ENCODE assay signal across 9 mouse cellular contexts in the genomic region with DNA sequence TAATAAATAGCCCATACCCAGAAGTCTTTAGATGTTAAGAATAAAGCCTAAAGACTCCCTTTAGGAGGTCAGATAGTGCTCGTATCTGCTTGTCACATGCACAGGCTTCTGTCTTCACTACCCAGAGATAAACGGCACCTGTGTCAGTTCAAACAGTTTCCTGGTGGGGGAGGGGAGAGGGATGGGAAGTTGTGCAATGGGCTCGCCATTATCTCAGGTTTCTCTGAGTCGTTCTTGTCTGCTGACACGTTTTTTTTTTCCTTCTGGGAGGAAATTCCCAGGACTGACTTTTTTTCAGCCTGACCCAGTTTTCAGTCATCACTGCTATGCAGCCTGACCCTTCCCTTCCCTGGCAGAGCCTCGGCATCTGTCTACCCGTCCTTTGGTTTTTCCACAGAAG.
DNase-seq lines count a peak whose midpoint lies in the region; ATAC-seq and TF ChIP-seq lines count a peak whose summit lies in the region.
"Had no signal": no experiment of that assay in that cellular context is flagged by ENCODE, and none has a peak within 500 bp of the region (broad histone marks: within the 10 kb centered on the region; RNA-seq: fewer than 3 reads in every experiment).

No protein-coding gene starts in this region.

- no peak for TF ChIP-seq CTCF in G1E (IDR thresholded peaks at IDR 0.05; ENCODE audit: low read depth, low read length)

- WGBS in heart, embryonic 15.5 days: 5% methylated on average over 7 of the region's 7 CpGs
- 59% methylated on average over 7 of the region's 7 CpGs for WGBS in forebrain, embryonic 14.5 days
- WGBS in midbrain, embryonic 11.5 days: 56% methylated on average over 7 of the region's 7 CpGs

- ATAC-seq in G1E (ENCODE audit: extremely low read depth, insufficient number of reproducible peaks, low FRiP score, poor library complexity, severe bottlenecking): peak; percentile 74
- ATAC-seq in heart, embryonic 15.5 days (replicated peaks; ENCODE audit: insufficient number of reproducible peaks, insufficient read depth, low FRiP score, low read depth): no peak
- peak; percentile 79 for ATAC-seq in megakaryocyte-erythroid progenitor cell, adult 5-6 weeks (replicated peaks; ENCODE audit: low FRiP score, low TSS enrichment, poor library complexity, severe bottlenecking)
- no peak for ATAC-seq in forebrain, embryonic 14.5 days
- no peak for ATAC-seq in midbrain, embryonic 11.5 days (ENCODE audit: low FRiP score)

- H3K36me3 ChIP-seq in G1E (replicated peaks): no peaks in the 10 kb centered on the region
- H3K36me3 ChIP-seq in heart, embryonic 15.5 days: no peaks in the 10 kb centered on the region
- H3K36me3 ChIP-seq in forebrain, embryonic 14.5 days (ENCODE audit: control insufficient read depth, insufficient read depth, low read length): no peaks in the 10 kb centered on the region
- H3K36me3 ChIP-seq in midbrain, embryonic 11.5 days (ENCODE audit: control insufficient read depth, insufficient read depth, low read length): no peaks in the 10 kb centered on the region
- H3K36me3 ChIP-seq: neural tube, embryonic 13.5 days had no signal

- no peaks in the 10 kb centered on the region for H3K27me3 ChIP-seq in G1E (ENCODE audit: insufficient read depth, low read length)
- no peaks in the 10 kb centered on the region for H3K27me3 ChIP-seq in heart, embryonic 15.5 days
- H3K27me3 ChIP-seq in forebrain, embryonic 14.5 days (replicated peaks; ENCODE audit: control insufficient read depth, insufficient read depth, low read length): no peaks in the 10 kb centered on the region
- no peaks in the 10 kb centered on the region for H3K27me3 ChIP-seq in midbrain, embryonic 11.5 days (ENCODE audit: control insufficient read depth, insufficient read depth, low read length)
- H3K27me3 ChIP-seq: neural tube, embryonic 13.5 days had no signal

- no peak overlapping the region for H3K9ac ChIP-seq in heart, embryonic 15.5 days
- H3K9ac ChIP-seq in forebrain, embryonic 14.5 days (ENCODE audit: low read length): no peak overlapping the region
- H3K9ac ChIP-seq in midbrain, embryonic 11.5 days (ENCODE audit: low read length): no peak overlapping the region
- H3K9ac ChIP-seq: neural tube, embryonic 13.5 days had no signal

- DNase-seq in gastrocnemius, adult 18-20 months (ENCODE audit: low spot score): peak; percentile 18
- DNase-seq in gastrocnemius, postnatal 25 days: no peak
- no peak for DNase-seq in G1E (ENCODE audit: low spot score)
- no peak for DNase-seq in forebrain, embryonic 14.5 days (ENCODE audit: low spot score)
- no peak for DNase-seq in midbrain, embryonic 11.5 days (ENCODE audit: low spot score, missing footprints)
- DNase-seq in cerebellum, postnatal 36 days: no peak

- H3K4me1 ChIP-seq in G1E (ENCODE audit: insufficient read depth, low read depth, low read length): peaks cover 8% of the 10 kb centered on the region
- peaks cover 8% of the 10 kb centered on the region for H3K4me1 ChIP-seq in heart, embryonic 15.5 days (replicated peaks)
- no peaks in the 10 kb centered on the region for H3K4me1 ChIP-seq in forebrain, embryonic 14.5 days (ENCODE audit: control insufficient read depth, insufficient read depth, low read length)
- 0 out of 2 replicates have a peak, but pooled peaks cover 1% of the 10 kb centered on the region for H3K4me1 ChIP-seq in midbrain, embryonic 11.5 days (ENCODE audit: control insufficient read depth, insufficient read depth, low read length)
- H3K4me1 ChIP-seq: neural tube, embryonic 13.5 days had no signal

- H3K9me3 ChIP-seq in G1E (replicated peaks): no peaks in the 10 kb centered on the region
- H3K9me3 ChIP-seq in heart, embryonic 15.5 days (replicated peaks): no peaks in the 10 kb centered on the region
- no peaks in the 10 kb centered on the region for H3K9me3 ChIP-seq in forebrain, embryonic 14.5 days (replicated peaks; ENCODE audit: control insufficient read depth, low read length)
- H3K9me3 ChIP-seq in midbrain, embryonic 11.5 days (ENCODE audit: control insufficient read depth, low read length): no peaks in the 10 kb centered on the region
- H3K9me3 ChIP-seq: neural tube, embryonic 13.5 days had no signal

- peak overlapping the region; percentile 3; the same call in 1 of the 2 replicates for H3K4me2 ChIP-seq in heart, embryonic 15.5 days
- H3K4me2 ChIP-seq in forebrain, embryonic 14.5 days (ENCODE audit: low read length): no peak overlapping the region
- H3K4me2 ChIP-seq in midbrain, embryonic 11.5 days: no peak overlapping the region
- H3K4me2 ChIP-seq: neural tube, embryonic 13.5 days had no signal

- no peak overlapping the region for H3K27ac ChIP-seq in heart, embryonic 15.5 days
- H3K27ac ChIP-seq in forebrain, embryonic 14.5 days (ENCODE audit: low read depth, low read length): no peak overlapping the region
- H3K27ac ChIP-seq in midbrain, embryonic 11.5 days (ENCODE audit: low read depth, low read length): no peak overlapping the region
- H3K27ac ChIP-seq: neural tube, embryonic 13.5 days had no signal

- no peak overlapping the region; the same call in 1 of the 2 replicates for H3K4me3 ChIP-seq in G1E (ENCODE audit: low read depth, low read length)
- no peak overlapping the region for H3K4me3 ChIP-seq in heart, embryonic 15.5 days
- no peak overlapping the region for H3K4me3 ChIP-seq in forebrain, embryonic 14.5 days (ENCODE audit: low read depth, low read length)
- H3K4me3 ChIP-seq in midbrain, embryonic 11.5 days (ENCODE audit: low read depth, low read length): no peak overlapping the region
- H3K4me3 ChIP-seq: neural tube, embryonic 13.5 days had no signal

Comparison
In these comparisons a context has a peak if more than half of its experiments do, and no peak if none do; other contexts are left out.
1. ATAC-seq: peak in G1E (single experiment) and megakaryocyte-erythroid progenitor cell, adult 5-6 weeks (single experiment); none in heart, embryonic 15.5 days (single experiment), forebrain, embryonic 14.5 days (single experiment) and midbrain, embryonic 11.5 days (single experiment).